Mouse (Mus musculus) adrenal gland, adult 18-20 months (tissue): ENCODE measurements around the gene Ms4a6c. TPM values are rescaled to one million over a fixed set of nuclear protein-coding genes. Genes with fewer than 3 reads are reported as not detected.
"Not testable (repeated sequence)": the region's sequence is repeated elsewhere in the genome, so short reads cannot be mapped to it uniquely, and the experiment has no call there.

Experiments
- DNase-seq, 2 experiments: peaks; one replicate each; pipeline ENCODE4 v3.0.0; 2021 to 2022; ENCODE audit warnings: low spot score in 2 of 2
- total RNA-seq, 2 experiments: library from RNA; stranded (reverse); gene quantifications; 1 replicate in 1 of 2; 2 replicates in 1 of 2; pipeline ENCODE4 v1.2.3; 2021

The Ms4a6c gene
- total RNA-seq, 2 experiments from 2014 or later, result 14.6 to 21.3 TPM

- no peak for DNase-seq
Measured at GRCm38 (mm10) chr19:11500796-11501195, 31.6 kb downstream of the Ms4a6c start.

GRCm38 (mm10) chr19:11501326-11501725 is 32.2 kb downstream of the Ms4a6c start:
- DNase-seq, result no peak

GRCm38 (mm10) chr19:11504857-11505256 is 35.7 kb downstream of the Ms4a6c start:
- no peak for DNase-seq

- no peak for DNase-seq
Measured at GRCm38 (mm10) chr19:11513458-11513857, 44.3 kb downstream of the Ms4a6c start.

GRCm38 (mm10) chr19:11516246-11516645 is 47.1 kb downstream of the Ms4a6c start, which contains the start of gene Ms4a6b:
Gene Ms4a6b, plus strand, starts transcription at chr19:11516512.
- no peak for DNase-seq

- no peak for DNase-seq
Measured at GRCm38 (mm10) chr19:11516845-11517244, 47.7 kb downstream of the Ms4a6c start.

- DNase-seq, result not testable (repeated sequence)
Measured at GRCm38 (mm10) chr19:11517373-11517772, 48.2 kb downstream of the Ms4a6c start.

- not testable (repeated sequence) for DNase-seq
Measured at GRCm38 (mm10) chr19:11518356-11518755, 49.2 kb downstream of the Ms4a6c start.

GRCm38 (mm10) chr19:11520146-11520545 is 51.0 kb downstream of the Ms4a6c start:
- DNase-seq, result no peak

Other genes starting within 250 kb of the Ms4a6c start
- gene Ms4a12, start 236.9 kb upstream of the Ms4a6c start, total RNA-seq, result not detected
- gene Ms4a1, start 203.1 kb upstream of the Ms4a6c start, total RNA-seq, result under 1 TPM; 0.29 to 0.30 TPM
- gene Ms4a5, start 185.5 kb upstream of the Ms4a6c start, total RNA-seq, result not detected
- gene Ms4a14, start 154.9 kb upstream of the Ms4a6c start, total RNA-seq, result under 1 TPM; 0.13 to 0.42 TPM
- 1 to 10 TPM; 1.3 to 6.4 TPM for gene Ms4a7, start 133.2 kb upstream of the Ms4a6c start, total RNA-seq
- gene Ms4a4a, start 93.8 kb upstream of the Ms4a6c start, total RNA-seq, result 10 to 100 TPM; 10.1 to 12.5 TPM
- 1 to 10 TPM; 1.5 to 2.9 TPM for gene Ms4a4c, start 64.6 kb upstream of the Ms4a6c start, total RNA-seq
- 1 to 10 TPM in 1 of 2 experiments, under 1 TPM in 1; 0.70 to 2.0 TPM for gene Ms4a4b, start 25.8 kb upstream of the Ms4a6c start, total RNA-seq
- 1 to 10 TPM in 1 of 2 experiments, not detected in 1; 1.1 TPM for gene Gm8369, start 16.6 kb downstream of the Ms4a6c start, total RNA-seq
- 10 to 100 TPM; 13.6 to 14.8 TPM for gene Ms4a6b, start 47.1 kb downstream of the Ms4a6c start, total RNA-seq
- gene Ms4a4d, start 67.4 kb downstream of the Ms4a6c start, total RNA-seq, result 1 to 10 TPM; 3.5 to 3.9 TPM
- gene Ms4a6d, start 135.5 kb downstream of the Ms4a6c start, total RNA-seq, result 10 to 100 TPM in 1 of 2 experiments, 1 to 10 TPM in 1; 8.2 to 11.6 TPM
- not detected for gene Ms4a2, start 154.4 kb downstream of the Ms4a6c start, total RNA-seq
- gene Ms4a3, start 171.5 kb downstream of the Ms4a6c start, total RNA-seq, result not detected
- gene Oosp2, start 191.2 kb downstream of the Ms4a6c start, total RNA-seq, result under 1 TPM in 1 of 2 experiments, not detected in 1; 0.50 TPM
- 1 to 10 TPM in 1 of 2 experiments, not detected in 1; 3.3 TPM for gene Oosp1, start 221.8 kb downstream of the Ms4a6c start, total RNA-seq
- gene Oosp3, start 227.7 kb downstream of the Ms4a6c start, total RNA-seq, result not detected